Mouse (Mus musculus): Measurements from ENCODE around the gene Olfr548-ps1.
"Not testable (repeated sequence)": the region's sequence is repeated elsewhere in the genome, so short reads cannot be mapped to it uniquely, and the experiment has no call there.

Gene Olfr548-ps1

GRCm38 (mm10) chr7:102540596-102540995 lies at the start of gene Olfr548-ps1:
Gene Olfr548-ps1, plus strand, starts transcription at chr7:102540896.
- no peak for DNase-seq (ENCODE audit: low read depth, low spot score)

- not testable (repeated sequence) for DNase-seq (ENCODE audit: low read depth, low spot score)
These were observed 46.3 kb upstream of the Olfr548-ps1 start for GRCm38 (mm10) chr7:102494416-102494815.

GRCm38 (mm10) chr7:102499473-102499872 lies 41.2 kb upstream of the Olfr548-ps1 start, which contains the start of gene Olfr545:
Gene Olfr545, minus strand, starts transcription at chr7:102499573.
- no peak for DNase-seq (ENCODE audit: low read depth, low spot score)

- no peak for DNase-seq (ENCODE audit: low read depth, low spot score)
These were observed 38.7 kb upstream of the Olfr548-ps1 start for GRCm38 (mm10) chr7:102501986-102502385.

- DNase-seq (ENCODE audit: low read depth, low spot score), result peak; percentile 9
These were observed 33.8 kb upstream of the Olfr548-ps1 start for GRCm38 (mm10) chr7:102506848-102507247.

- DNase-seq (ENCODE audit: low read depth, low spot score), result no peak
These were observed 32.6 kb upstream of the Olfr548-ps1 start for GRCm38 (mm10) chr7:102508066-102508465.

GRCm38 (mm10) chr7:102508666-102509065 lies 32.0 kb upstream of the Olfr548-ps1 start:
- DNase-seq (ENCODE audit: low read depth, low spot score), result no peak

- DNase-seq (ENCODE audit: low read depth, low spot score), result no peak
These were observed 31.0 kb upstream of the Olfr548-ps1 start for GRCm38 (mm10) chr7:102509726-102510125.

- no peak for DNase-seq (ENCODE audit: low read depth, low spot score)
These were observed 28.8 kb upstream of the Olfr548-ps1 start for GRCm38 (mm10) chr7:102511927-102512326.

GRCm38 (mm10) chr7:102512814-102513435 lies 27.8 kb upstream of the Olfr548-ps1 start:
- peak; percentile 24 for DNase-seq (ENCODE audit: low read depth, low spot score)

GRCm38 (mm10) chr7:102514144-102514543 lies 26.6 kb upstream of the Olfr548-ps1 start:
- DNase-seq (ENCODE audit: low read depth, low spot score), result no peak

GRCm38 (mm10) chr7:102516261-102517050 lies 24.2 kb upstream of the Olfr548-ps1 start:
- DNase-seq (ENCODE audit: low read depth, low spot score), result no peak

GRCm38 (mm10) chr7:102517051-102517335 lies 23.7 kb upstream of the Olfr548-ps1 start:
- DNase-seq (ENCODE audit: low read depth, low spot score), result no peak

GRCm38 (mm10) chr7:102529052-102529451 lies 11.6 kb upstream of the Olfr548-ps1 start:
- no peak for DNase-seq (ENCODE audit: low read depth, low spot score)

- no peak for DNase-seq (ENCODE audit: low read depth, low spot score)
These were observed 6.2 kb upstream of the Olfr548-ps1 start, which contains the start of gene Olfr547 for GRCm38 (mm10) chr7:102534449-102534848. Gene Olfr547, plus strand, starts transcription at chr7:102534749.

GRCm38 (mm10) chr7:102541251-102541650 lies 555 bp downstream of the Olfr548-ps1 start:
- no peak for DNase-seq (ENCODE audit: low read depth, low spot score)

GRCm38 (mm10) chr7:102549570-102549969 lies 8.9 kb downstream of the Olfr548-ps1 start, which contains the start of gene Olfr549:
Gene Olfr549, plus strand, starts transcription at chr7:102549870.
- no peak for DNase-seq (ENCODE audit: low read depth, low spot score)

GRCm38 (mm10) chr7:102553279-102553678 lies 12.6 kb downstream of the Olfr548-ps1 start:
- DNase-seq (ENCODE audit: low read depth, low spot score), result no peak

GRCm38 (mm10) chr7:102564999-102565997 lies 24.6 kb downstream of the Olfr548-ps1 start, which contains the start of gene Trim21:
Gene Trim21, minus strand, starts transcription at chr7:102565486.
- peak; percentile 10 for DNase-seq (ENCODE audit: low read depth, low spot score)

GRCm38 (mm10) chr7:102566219-102566618 lies 25.5 kb downstream of the Olfr548-ps1 start:
- DNase-seq (ENCODE audit: low read depth, low spot score), result no peak

GRCm38 (mm10) chr7:102571142-102571541 lies 30.4 kb downstream of the Olfr548-ps1 start, which contains the start of gene Olfr550:
Gene Olfr550, plus strand, starts transcription at chr7:102571442.
- no peak for DNase-seq (ENCODE audit: low read depth, low spot score)

Data from telencephalon, adult 2 months (tissue).